Mouse (Mus musculus): Measurements from ENCODE around the gene Dmxl2. TPM values are rescaled to one million over a fixed set of nuclear protein-coding genes. Genes with fewer than 3 reads are reported as not detected.

Gene Dmxl2
- polyA plus RNA-seq, 1 experiment from 2014 or later = 8.6 TPM

DNA sequence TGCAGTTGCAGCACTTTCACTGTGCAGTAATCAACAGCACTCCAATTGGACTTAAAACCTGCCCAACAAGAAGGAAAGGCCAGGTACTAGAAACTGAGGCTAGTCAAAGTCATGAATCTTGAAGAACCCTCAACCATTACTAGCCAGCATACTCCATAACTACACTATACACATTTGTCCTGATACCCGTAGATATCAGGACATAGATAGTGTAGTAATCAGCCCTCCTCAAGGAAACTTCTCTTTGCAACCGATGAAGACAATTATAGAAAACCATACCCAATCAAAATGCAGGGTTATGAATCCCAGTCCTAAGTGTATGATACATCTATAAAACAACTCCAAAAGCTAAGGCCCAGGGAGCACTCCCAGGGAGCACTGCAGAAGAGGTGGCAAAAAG lies 16.5 kb downstream of the Dmxl2 start:
- no peaks in the 10 kb centered on the region for H3K9me3 ChIP-seq (replicated peaks)
- WGBS = 93% methylated on average over 2 of the region's 2 CpGs

DNA sequence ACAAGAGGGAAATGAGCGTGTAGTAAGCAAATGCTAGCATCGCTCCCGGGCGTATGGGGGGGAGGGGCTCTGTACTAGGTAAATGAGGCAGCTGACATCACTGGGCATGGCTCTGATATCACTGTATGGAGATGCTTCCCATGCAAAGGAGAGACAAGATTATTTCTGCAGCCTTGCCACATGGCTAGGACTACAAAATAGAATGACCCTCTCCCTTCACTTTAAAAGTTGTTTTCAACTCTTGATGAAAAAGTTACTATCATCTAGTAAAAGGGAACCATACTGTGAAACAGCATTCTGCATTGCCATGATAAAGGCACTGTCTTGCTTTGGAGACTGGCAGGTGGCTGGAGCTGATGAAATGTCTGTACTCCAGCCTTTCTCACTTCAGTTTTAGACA lies 18.2 kb downstream of the Dmxl2 start:
- no peaks in the 10 kb centered on the region for H3K9me3 ChIP-seq (replicated peaks)
- 76% methylated on average over 4 of the region's 4 CpGs for WGBS
- H3K27ac ChIP-seq (replicated peaks) = no peak overlapping the region
- no peaks in the 10 kb centered on the region for H3K36me3 ChIP-seq
- DNase-seq (ENCODE audit: low spot score) = no peak
- H3K27me3 ChIP-seq (ENCODE audit: low read depth, poor library complexity, severe bottlenecking) = no peaks in the 10 kb centered on the region
- H3K4me1 ChIP-seq = 0 out of 2 replicates have a peak, but pooled peaks cover 3% of the 10 kb centered on the region
- H3K4me3 ChIP-seq = no peak overlapping the region

More for the DNA sequence above, 16.5 kb downstream of the Dmxl2 start:
- Histone ChIP-seq H3K4me3 (no peak overlapping the region), H3K27ac (replicated peaks) (no peak overlapping the region), H3K36me3 (no peaks in the 10 kb centered on the region), H3K27me3 (ENCODE audit: low read depth, poor library complexity, severe bottlenecking) (no peaks in the 10 kb centered on the region), H3K4me1 (0 out of 2 replicates have a peak, but pooled peaks cover 3% of the 10 kb centered on the region)
- no peak for DNase-seq (ENCODE audit: low spot score)

DNA sequence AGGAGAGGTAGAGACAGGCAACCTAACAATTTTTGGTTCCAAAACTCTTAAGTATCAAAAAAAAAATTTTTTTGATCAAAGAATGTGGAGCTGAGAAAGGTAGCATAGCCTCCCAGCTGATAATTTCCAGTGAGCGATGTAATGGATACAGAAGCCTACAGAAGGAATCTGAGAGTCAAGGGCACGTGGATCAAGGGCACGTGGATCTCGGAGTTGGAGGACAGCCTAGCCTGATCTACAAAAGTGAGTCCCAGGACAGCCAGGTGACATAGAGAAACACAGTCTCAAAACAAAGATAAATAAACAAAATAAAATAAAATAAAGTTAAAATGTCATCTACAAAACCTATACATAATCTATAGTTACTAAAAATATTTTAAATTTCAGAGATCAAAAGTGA lies 18.7 kb downstream of the Dmxl2 start:
- Histone ChIP-seq H3K27ac (replicated peaks) (no peak overlapping the region), H3K4me1 (0 out of 2 replicates have a peak, but pooled peaks cover 3% of the 10 kb centered on the region), H3K27me3 (ENCODE audit: low read depth, poor library complexity, severe bottlenecking) (no peaks in the 10 kb centered on the region), H3K9me3 (replicated peaks) (no peaks in the 10 kb centered on the region), H3K4me3 (no peak overlapping the region), H3K36me3 (no peaks in the 10 kb centered on the region)
- no peak for DNase-seq (ENCODE audit: low spot score)
- WGBS = 94% methylated on average over 4 of the region's 4 CpGs

DNA sequence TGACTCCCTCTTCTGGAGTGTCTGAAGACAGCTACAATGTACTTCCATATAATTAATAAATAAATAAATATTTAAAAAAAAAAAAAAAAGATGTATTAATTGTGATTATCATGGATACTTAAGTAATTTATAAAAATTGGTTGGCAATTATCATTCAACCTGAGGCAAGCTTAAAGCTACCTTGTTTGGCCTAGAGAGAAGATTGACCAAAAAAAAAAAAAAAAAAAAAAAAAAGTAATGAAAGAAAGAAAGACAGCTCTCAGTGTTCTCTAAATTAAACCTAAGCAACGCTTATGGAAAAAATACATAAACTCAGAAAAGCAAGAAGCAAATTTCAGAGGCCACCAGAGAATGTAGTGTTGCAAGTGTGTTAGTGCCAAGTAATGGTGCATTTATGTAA lies 22.4 kb downstream of the Dmxl2 start:
- 0 out of 2 replicates have a peak, but pooled peaks cover 3% of the 10 kb centered on the region for H3K4me1 ChIP-seq
- 100% methylated on average over 1 of the region's 1 CpGs for WGBS
- no peaks in the 10 kb centered on the region for H3K9me3 ChIP-seq (replicated peaks)
- no peak for DNase-seq (ENCODE audit: low spot score)
- no peak overlapping the region for H3K4me3 ChIP-seq
- H3K27me3 ChIP-seq (ENCODE audit: low read depth, poor library complexity, severe bottlenecking) = no peaks in the 10 kb centered on the region
- H3K27ac ChIP-seq (replicated peaks) = no peak overlapping the region
- no peaks in the 10 kb centered on the region for H3K36me3 ChIP-seq

DNA sequence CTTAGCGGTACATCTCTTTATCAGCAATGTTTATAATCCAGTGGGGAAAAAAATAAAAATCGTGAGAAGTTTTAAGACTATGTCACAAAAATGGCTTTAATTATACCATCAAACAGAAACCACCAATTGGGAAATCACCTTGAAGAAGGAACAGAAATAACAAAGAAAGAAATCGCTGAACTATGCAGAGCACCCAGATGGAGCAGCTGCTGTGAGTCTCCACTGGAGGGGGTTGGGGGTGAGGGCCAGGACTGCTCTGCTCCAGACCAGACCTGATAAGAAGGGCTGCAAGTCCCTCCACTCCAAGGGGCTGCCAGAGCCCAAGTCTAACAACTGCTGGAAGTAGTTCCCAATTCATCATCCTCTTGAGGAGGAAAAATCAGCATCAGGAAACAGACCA lies 23.3 kb downstream of the Dmxl2 start:
- H3K27me3 ChIP-seq (ENCODE audit: low read depth, poor library complexity, severe bottlenecking) = no peaks in the 10 kb centered on the region
- H3K27ac ChIP-seq (replicated peaks) = no peak overlapping the region
- no peaks in the 10 kb centered on the region for H3K4me1 ChIP-seq
- H3K9me3 ChIP-seq (replicated peaks) = no peaks in the 10 kb centered on the region
- DNase-seq (ENCODE audit: low spot score) = no peak
- H3K36me3 ChIP-seq = no peaks in the 10 kb centered on the region
- no peak overlapping the region for H3K4me3 ChIP-seq
- WGBS = 67% methylated on average over 3 of the region's 3 CpGs

DNA sequence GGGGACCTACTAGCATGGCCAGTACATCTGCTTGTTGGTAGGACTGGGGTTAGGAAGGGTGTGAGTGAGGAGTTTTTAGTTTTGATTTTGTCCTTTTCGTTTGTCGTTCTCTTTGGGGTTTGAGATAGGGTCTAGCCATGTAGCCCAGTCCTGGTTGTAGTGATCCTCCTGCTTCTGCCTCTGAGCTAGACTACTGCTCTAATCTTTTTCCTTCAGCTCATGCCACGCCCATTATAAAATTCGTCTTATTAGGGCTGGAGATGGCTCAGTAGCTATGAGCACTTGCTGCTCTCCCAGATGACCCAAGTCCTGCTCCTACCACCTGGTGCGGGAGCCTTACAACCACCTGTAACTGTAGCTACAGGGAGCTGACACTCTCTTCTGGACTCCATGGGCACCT lies 26.9 kb downstream of the Dmxl2 start:
- no peaks in the 10 kb centered on the region for H3K27me3 ChIP-seq (ENCODE audit: low read depth, poor library complexity, severe bottlenecking)
- H3K9me3 ChIP-seq (replicated peaks) = no peaks in the 10 kb centered on the region
- no peak for DNase-seq (ENCODE audit: low spot score)
- no peak overlapping the region for H3K27ac ChIP-seq (replicated peaks)
- H3K36me3 ChIP-seq = no peaks in the 10 kb centered on the region
- WGBS = 90% methylated on average over 5 of the region's 5 CpGs
- no peak overlapping the region for H3K4me3 ChIP-seq
- H3K4me1 ChIP-seq = no peaks in the 10 kb centered on the region

DNA sequence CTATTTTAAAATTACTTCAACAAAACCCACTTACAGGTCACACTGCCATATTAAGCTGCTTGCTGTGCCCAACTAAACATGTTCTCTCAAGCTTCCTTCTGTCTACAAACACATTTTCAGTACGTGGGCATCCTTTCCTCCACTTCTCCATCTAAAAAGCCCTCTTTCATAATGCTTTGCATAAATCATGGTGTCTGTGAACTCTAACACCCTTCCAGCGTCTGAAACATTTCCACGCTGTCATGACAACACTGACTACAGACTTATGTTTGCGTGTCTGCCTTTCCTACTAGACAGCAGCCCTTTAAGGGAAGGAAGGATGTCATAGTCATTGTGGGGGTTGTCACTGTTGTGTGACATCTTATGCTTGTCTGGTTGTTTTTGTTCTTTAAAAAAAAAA lies 27.4 kb downstream of the Dmxl2 start:
- no peak for DNase-seq (ENCODE audit: low spot score)
- H3K9me3 ChIP-seq (replicated peaks) = no peaks in the 10 kb centered on the region
- H3K36me3 ChIP-seq = no peaks in the 10 kb centered on the region
- no peak overlapping the region for H3K4me3 ChIP-seq
- no peak overlapping the region for H3K27ac ChIP-seq (replicated peaks)
- H3K27me3 ChIP-seq (ENCODE audit: low read depth, poor library complexity, severe bottlenecking) = no peaks in the 10 kb centered on the region
- H3K4me1 ChIP-seq = no peaks in the 10 kb centered on the region
- WGBS = 90% methylated on average over 4 of the region's 4 CpGs

DNA sequence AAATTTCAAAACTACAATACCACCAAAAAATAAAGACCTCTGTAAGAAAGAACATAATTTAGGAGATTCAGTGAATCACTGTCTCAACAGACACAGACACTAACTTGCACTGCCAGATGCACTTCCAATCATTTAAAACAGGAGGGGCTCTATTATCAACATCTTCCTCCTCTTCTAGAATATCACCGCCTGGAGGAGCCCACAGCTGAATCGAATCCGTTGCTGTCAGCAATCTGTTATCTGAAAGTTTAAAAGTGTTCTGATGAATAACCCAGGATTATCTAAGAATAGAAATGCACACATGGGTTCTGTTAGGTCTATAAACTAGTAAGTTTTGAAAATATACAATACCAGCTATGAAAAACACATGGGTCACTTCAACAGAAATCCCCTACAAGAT lies 28.6 kb downstream of the Dmxl2 start:
- Histone ChIP-seq H3K27ac (replicated peaks) (no peak overlapping the region), H3K27me3 (ENCODE audit: low read depth, poor library complexity, severe bottlenecking) (no peaks in the 10 kb centered on the region), H3K4me1 (no peaks in the 10 kb centered on the region), H3K36me3 (no peaks in the 10 kb centered on the region), H3K9me3 (replicated peaks) (no peaks in the 10 kb centered on the region), H3K4me3 (no peak overlapping the region)
- 79% methylated on average over 3 of the region's 3 CpGs for WGBS
- no peak for DNase-seq (ENCODE audit: low spot score)

DNA sequence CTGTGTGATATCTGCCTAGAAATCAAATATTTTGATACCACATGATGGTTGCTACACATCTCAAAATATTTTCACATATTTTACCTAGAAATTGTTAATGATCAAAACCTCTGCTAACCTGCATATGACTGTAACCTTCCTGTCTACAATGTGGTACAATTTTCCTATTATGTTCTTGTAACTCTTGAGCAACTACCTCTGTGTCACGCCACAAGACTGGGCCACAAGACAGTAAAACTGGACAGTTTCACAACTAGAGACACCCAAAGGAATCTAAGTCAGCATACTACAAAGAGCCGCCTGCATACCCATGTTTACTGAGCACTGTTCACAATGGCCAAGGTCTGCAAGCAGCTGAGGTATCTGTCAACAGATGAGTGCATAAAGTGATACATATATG lies 32.1 kb downstream of the Dmxl2 start:
- no peak for DNase-seq (ENCODE audit: low spot score)
- 90% methylated on average over 2 of the region's 2 CpGs for WGBS
- Histone ChIP-seq H3K9me3 (replicated peaks) (no peaks in the 10 kb centered on the region), H3K4me1 (no peaks in the 10 kb centered on the region), H3K36me3 (no peaks in the 10 kb centered on the region), H3K4me3 (no peak overlapping the region), H3K27ac (replicated peaks) (no peak overlapping the region), H3K27me3 (ENCODE audit: low read depth, poor library complexity, severe bottlenecking) (no peaks in the 10 kb centered on the region)

DNA sequence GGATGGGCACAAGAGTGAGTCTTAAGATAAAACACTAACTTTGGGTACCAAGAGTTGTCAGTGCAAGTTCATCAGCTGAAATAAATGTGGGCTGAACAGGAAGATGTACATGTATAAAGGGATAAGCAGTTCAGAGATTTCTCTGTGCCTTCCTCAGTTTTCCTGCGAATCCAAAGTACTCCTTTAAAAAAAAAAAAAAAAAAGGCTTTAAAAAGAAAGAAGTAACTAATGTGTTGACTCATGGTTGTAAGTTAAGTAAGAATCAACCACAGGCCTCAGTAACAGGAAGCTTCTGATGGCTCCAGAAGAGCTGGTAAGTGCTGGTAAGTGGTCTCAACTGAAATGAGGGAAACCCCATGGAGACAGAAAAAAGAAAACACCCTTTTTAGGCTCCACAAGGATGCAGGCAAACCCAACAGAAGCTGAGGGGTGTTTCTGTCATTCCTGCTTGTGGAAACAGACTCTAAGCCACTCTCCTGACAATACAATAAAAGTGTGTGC lies 33.9 kb downstream of the Dmxl2 start:
- Histone ChIP-seq H3K4me3 (no peak overlapping the region), H3K4me1 (no peaks in the 10 kb centered on the region), H3K9me3 (replicated peaks) (no peaks in the 10 kb centered on the region), H3K36me3 (no peaks in the 10 kb centered on the region), H3K27ac (replicated peaks) (no peak overlapping the region), H3K27me3 (ENCODE audit: low read depth, poor library complexity, severe bottlenecking) (no peaks in the 10 kb centered on the region)
- WGBS = 85% methylated on average over 1 of the region's 1 CpGs
- DNase-seq (ENCODE audit: low spot score) = no peak

DNA sequence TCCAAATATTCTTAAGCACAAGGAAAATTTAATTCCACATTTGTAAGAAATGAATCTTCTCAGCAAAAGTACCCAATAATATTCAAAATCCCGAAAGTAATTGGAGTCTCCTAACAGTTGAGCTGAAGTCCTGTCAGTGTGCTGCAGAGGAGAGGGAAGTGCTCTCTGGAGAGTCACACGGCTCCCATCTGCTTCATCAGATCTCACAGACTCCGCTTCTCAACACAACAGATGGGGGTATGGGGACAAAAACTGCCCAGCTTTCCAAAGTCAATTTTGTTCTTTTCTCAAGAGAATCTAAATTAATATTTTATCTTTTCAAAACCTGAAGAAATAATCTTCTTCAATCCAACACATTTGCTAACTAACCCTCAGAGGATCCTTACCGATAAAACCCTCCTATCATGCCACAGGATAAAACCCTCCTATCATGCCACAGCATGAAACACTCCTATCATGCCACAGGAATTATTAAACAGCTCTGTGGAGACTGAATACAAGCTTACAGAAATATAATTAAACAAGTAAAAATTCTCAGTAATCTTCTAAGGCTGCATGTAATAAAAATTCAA lies 37.9 kb downstream of the Dmxl2 start:
- Histone ChIP-seq H3K27ac (replicated peaks) (no peak overlapping the region), H3K9me3 (replicated peaks) (no peaks in the 10 kb centered on the region), H3K36me3 (no peaks in the 10 kb centered on the region), H3K4me1 (no peaks in the 10 kb centered on the region), H3K4me3 (no peak overlapping the region), H3K27me3 (ENCODE audit: low read depth, poor library complexity, severe bottlenecking) (no peaks in the 10 kb centered on the region)
- WGBS = 88% methylated on average over 4 of the region's 4 CpGs
- DNase-seq (ENCODE audit: low spot score) = no peak

DNA sequence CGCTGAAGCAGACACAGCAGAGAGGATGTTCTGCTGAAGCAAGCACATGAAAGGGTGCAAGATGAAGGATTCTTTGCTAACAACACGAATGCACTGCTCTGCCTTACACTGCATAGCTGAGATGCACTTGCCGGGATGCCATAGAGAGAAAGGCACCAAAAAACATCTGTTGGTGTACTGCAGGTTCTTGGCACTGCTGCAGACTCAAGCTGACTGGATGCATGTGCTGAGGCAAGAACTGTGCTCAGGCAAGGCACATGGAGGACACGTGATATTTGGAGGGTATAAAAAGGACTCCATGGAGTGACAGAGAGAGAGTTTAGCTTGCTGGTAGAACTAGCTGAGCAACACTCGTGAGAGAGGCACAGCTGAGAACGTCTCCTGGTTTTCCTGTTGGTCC lies 62.4 kb downstream of the Dmxl2 start:
- no peaks in the 10 kb centered on the region for H3K4me1 ChIP-seq
- no peak overlapping the region for H3K27ac ChIP-seq (replicated peaks)
- H3K9me3 ChIP-seq (replicated peaks) = no peaks in the 10 kb centered on the region
- no peaks in the 10 kb centered on the region for H3K36me3 ChIP-seq
- WGBS = 78% methylated on average over 6 of the region's 6 CpGs
- DNase-seq (ENCODE audit: low spot score) = no peak
- H3K4me3 ChIP-seq = no peak overlapping the region
- no peaks in the 10 kb centered on the region for H3K27me3 ChIP-seq (ENCODE audit: low read depth, poor library complexity, severe bottlenecking)

DNA sequence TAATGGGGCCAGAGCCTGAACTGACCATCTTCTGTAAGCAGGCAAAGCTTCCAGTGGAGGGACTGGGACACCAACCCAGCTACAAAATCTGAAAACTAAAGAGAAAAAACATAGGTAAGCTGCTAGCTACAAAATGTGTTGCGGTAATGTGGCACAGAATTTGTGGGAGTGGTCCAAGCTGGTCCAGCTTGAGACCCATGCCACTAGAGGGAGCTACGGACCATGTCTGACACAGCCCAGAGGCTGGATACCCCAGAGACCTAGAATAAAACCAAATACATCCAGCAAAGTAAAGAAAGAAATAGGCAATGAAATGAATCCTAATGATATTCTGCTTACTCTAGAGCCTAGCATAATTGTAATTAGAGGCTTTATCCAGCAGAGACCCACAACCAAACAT lies 63.2 kb downstream of the Dmxl2 start:
- H3K4me1 ChIP-seq = no peaks in the 10 kb centered on the region
- no peak overlapping the region for H3K27ac ChIP-seq (replicated peaks)
- no peak overlapping the region for H3K4me3 ChIP-seq
- no peaks in the 10 kb centered on the region for H3K27me3 ChIP-seq (ENCODE audit: low read depth, poor library complexity, severe bottlenecking)
- DNase-seq (ENCODE audit: low spot score) = peak; percentile 42
- H3K36me3 ChIP-seq = no peaks in the 10 kb centered on the region
- H3K9me3 ChIP-seq (replicated peaks) = no peaks in the 10 kb centered on the region
- 34% methylated on average over 2 of the region's 2 CpGs for WGBS

DNA sequence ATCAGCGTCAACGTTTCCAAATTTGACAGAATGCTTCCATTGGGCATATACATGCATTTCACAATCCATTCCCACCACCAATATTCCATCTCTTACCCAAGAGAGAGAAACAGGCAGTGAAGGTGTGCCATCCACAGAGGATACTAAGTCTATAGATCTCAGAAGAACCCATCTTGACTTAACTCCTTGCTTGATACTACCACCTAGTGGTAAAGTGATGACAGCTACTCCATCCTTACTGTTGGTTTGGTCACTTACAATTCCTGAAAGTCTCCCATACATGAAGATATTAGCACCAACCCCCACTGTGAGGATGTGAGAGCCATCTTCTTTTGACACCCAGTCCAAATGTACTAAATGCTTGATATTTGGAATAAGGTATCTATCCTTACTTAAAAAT lies 85.2 kb downstream of the Dmxl2 start:
- Histone ChIP-seq H3K4me1 (no peaks in the 10 kb centered on the region), H3K27ac (replicated peaks) (no peak overlapping the region), H3K9me3 (replicated peaks) (no peaks in the 10 kb centered on the region), H3K27me3 (ENCODE audit: low read depth, poor library complexity, severe bottlenecking) (no peaks in the 10 kb centered on the region), H3K36me3 (no peaks in the 10 kb centered on the region; the same call in 1 of the 2 replicates), H3K4me3 (no peak overlapping the region)
- 91% methylated on average over 2 of the region's 2 CpGs for WGBS
- no peak for DNase-seq (ENCODE audit: low spot score)
